Mouse (Mus musculus): ENCODE measurements around the gene Atp6ap2.
"Not testable (repeated sequence)": the region's sequence is repeated elsewhere in the genome, so short reads cannot be mapped to it uniquely, and the experiment has no call there.

DNA sequence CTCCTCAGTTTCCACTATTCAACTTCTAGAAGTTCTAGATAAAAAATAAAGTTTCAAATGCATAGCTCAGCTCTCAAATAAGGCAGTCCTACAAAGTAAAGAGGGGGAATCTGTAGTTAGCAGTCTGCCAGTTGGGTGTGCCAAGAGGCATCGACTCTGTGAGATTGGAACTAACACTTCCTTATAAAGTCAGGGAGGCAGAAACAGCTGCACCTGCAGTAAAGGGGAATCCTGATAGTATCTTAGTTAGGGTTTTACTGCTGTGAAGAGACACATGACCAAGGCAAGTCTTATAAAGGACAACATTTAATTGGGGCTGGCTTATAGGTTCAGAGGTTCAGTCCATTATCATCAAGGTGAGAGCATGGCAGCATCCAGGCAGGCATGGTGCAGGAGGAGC lies 24.8 kb downstream of the Atp6ap2 start:
- not testable (repeated sequence) for TF ChIP-seq CTCF (IDR thresholded peaks at IDR 0.05; ENCODE audit: control insufficient read depth, insufficient read depth, insufficient read length); MAX (IDR thresholded peaks at IDR 0.05); MYOD1 (IDR thresholded peaks at IDR 0.05; ENCODE audit: control insufficient read depth, insufficient read length, low read depth); USF1 (IDR thresholded peaks at IDR 0.05; ENCODE audit: low read depth); MYOG (IDR thresholded peaks at IDR 0.05; ENCODE audit: control insufficient read depth, extremely low read depth, insufficient read length); CEBPB (IDR thresholded peaks at IDR 0.05; ENCODE audit: low read depth)
